Mouse (Mus musculus) kidney, postnatal 36 days (tissue): Measurements from ENCODE around the gene Atp7a.

Experiments
- DNase-seq, 2 experiments: peaks; one replicate each; pipeline ENCODE4 v3.0.0; 2021 to 2022; ENCODE audit warnings: mixed read lengths in 2 of 2

Gene Atp7a

DNA sequence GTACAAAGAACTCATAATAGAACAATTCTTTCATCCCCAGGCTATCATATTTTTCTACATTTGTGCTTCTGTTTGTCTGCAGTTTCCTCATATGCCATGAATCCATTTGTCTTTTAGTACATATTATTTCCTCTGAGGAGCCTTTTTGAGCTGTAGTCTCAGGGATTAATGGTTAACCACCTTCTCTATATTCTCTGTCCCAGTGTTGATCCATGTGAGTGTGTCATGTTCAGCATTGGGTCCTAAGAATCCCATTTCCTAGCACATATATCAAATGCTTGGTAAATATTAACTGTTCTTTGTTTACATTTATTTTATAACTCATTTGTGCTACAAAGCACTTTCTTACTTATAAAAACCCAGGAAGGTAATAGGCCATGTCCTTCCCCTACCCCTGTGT is 55.4 kb downstream of the Atp7a start:
- DNase-seq, result no peak

DNA sequence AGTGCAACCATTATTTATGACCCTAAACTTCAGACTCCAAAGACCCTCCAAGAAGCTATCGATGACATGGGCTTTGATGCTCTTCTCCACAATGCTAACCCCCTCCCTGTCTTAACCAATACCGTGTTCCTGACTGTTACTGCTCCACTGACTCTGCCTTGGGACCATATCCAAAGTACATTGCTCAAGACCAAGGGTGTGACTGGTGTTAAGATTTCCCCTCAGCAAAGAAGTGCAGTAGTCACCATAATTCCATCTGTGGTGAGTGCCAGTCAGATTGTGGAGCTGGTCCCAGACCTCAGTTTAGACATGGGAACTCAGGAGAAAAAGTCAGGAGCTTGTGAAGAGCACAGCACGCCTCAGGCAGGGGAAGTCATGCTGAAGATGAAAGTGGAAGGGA is 58.1 kb downstream of the Atp7a start:
- DNase-seq, result peak; percentile 29 to 45

DNA sequence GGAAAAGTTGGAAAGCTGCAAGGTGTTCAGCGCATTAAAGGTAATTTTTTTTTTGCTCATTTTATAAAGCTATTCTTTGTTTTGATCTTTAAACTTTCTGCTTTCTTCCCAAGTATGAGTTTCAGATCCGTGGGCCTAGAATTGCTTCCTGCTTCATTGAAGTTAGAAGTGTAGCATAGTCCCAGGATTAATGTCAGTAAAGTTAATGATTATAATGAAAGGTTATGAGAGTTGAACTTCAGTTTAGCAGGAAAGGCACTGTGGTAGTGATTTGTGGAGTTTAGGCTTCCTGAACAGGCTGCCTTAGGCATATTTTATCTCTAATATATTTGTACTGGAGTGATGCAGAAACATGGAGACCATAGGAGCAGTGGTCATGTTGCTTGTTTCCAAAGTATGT is 58.5 kb downstream of the Atp7a start:
- DNase-seq, result peak in 1 of 2 experiments; percentile 17

DNA sequence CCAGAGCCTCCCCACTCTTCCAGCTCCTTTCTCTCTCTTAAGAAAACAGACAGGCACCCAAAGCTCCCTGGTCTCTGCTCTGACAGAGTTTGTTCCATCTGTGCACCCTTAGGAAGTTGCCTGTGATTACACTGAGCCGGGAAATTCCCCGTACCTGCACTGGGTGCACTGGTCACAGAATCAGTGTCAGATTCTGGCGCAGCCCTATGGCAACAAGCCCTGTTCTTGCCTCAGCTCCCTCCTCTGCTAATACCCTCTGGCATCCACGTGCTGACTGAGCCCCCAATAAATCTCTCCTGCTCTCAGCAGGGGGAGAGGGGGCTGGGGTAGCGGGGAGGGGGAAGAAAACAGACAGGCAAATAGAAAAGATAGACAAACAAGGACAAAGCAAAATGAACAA is 65.9 kb downstream of the Atp7a start:
- DNase-seq, result no peak

DNA sequence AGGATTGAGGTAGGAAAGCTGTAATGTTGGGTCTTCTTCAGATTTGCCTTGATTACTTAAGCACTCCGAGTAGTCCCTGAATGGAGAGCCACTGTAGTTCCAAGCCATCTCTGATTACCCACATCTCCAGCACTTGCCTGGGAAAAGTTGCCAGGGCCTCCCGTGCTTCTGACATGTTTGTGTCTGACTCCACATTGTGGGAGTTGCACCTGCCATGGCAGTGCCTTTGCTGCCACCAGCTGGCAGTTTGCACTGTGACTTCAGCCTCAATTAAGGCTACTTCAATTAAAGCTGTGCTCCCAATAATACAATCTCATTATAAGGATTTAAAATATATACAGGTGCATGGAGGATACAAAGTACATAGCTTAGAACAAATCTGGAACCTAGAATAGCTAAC is 78.4 kb downstream of the Atp7a start:
- peak; percentile 68 to 79 for DNase-seq

DNA sequence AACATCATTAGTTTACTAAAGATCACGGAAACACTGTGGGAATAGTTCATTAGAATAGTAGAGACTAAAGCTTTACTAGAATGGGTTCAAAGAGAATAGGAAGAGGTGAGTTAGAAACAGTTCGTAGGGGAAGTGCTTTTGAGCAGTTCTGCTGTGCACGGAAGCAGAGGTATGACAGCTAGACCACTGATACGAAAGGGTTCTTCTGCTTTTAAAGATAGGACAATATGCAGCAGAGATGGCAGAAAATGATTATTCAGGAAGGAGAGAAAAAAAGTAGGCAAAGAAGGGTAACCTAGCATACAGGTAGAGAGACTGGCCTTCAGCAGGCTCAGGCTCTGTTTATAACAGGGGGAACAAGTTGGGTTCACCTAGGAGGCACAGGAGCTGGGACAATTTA is 86.8 kb downstream of the Atp7a start:
- DNase-seq, result no peak

DNA sequence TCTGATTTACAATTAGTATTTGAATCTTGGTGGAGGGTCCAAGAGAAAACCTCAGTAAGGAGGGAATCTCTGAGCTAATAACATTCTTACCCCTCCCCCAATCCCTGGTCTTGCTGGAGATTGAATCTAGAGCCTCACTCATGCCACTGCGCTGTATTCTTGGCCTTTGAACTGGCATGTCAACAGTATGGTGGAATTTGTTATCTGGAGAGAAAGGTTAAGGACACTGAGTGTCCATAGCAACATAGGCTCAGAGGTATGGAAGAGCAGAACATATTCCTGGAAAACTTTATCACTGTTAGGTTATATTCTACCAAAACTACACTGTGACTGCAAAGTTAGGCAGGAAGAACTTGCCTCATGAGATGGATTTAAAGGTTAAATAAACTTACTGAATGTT is 87.6 kb downstream of the Atp7a start:
- no peak for DNase-seq

DNA sequence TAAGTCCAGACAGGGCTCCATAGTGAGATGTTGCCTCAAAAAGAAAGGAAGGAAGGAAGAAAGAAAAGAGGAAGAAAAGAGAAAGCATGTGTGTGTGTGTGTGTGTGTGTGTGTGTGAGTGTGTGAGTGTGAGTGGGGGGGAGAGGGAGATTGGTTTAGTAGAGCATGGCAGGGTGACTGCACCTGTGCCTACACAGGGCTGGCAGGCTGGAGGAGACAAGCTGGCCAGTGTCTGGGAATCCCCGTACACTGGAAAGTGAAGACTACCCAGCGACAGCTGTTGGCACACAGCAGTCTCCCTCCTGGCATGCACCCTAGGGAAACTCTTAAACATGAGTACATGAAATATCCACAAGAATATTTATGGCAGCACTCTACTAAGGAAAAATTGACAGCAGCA is 95.7 kb downstream of the Atp7a start:
- DNase-seq, result no peak

DNA sequence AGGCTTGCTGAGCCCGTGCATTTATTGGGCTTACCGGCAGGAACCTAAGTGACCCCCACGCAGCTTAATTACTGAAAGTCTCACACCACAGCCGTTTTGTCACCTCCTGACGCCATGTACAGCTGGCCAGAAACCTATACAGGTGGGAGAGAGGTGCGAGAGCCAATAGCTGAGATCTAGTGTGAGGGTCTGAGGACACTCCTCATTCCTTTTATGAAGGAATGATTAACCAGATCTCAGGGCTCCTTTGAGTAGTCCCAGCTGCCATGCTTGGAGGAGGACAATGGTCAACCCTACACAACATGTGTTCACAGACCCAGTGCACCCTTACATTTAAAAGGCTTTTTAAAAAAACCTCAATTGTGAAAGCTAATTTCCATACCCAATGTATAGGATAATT is 101.2 kb downstream of the Atp7a start:
- DNase-seq, result no peak

DNA sequence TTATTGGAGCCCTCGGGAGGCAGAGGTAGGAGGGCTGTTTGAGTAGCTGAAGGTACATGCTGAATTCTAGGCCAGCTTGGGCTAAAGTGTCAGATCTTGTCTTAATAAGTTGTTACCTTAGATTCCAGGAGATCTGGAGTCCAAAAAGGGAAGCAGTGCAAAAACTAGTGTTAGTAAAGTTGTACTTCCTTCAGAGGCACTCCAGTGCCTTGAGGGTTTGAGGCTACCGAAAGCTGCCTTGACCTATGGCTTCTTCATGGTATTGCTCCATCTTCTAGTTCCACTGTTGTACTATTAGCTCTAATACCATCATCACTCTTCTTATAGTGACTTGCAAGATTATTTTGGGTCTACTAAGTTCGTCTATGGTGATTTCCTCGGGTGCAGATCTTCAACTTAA is 102.8 kb downstream of the Atp7a start:
- no peak for DNase-seq

DNA sequence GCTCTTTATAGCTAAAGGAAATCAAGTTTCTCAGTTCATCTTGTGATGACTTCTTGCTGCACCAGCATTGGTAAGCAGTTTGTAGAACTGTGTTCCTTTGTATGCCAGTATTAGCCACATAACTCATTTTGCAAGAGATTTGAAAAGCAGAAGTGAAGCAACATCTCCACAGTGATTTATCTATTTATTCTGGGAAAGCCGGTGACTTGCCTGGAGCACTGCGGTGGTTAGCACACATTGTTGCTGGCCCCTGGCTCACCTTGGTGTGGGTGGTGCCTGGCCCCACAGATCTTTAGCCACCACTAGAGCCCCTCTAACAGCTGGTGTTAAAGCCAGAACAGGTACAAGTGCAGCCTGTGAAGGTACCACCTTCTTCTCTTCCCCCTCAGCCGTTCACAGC is 107.8 kb downstream of the Atp7a start:
- no peak for DNase-seq

DNA sequence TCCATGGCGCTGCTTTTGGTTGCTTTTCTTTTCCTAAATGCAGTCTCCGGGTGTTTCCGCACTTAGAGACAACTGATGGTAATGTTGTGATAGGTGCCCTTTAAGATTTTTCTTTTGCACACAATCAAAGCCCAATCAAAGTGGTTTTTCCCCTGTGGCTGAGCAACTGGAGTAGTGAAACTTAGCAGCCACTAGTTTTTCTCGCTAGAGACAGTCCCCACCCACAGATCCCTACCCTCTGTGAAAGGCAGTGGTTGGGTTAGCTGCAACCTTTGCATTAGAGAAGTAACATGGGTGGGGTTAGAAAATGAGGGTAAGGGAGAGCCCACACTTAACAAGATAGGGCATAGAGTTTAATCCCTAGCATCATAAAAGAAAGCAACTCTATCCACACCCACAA is 108.4 kb downstream of the Atp7a start:
- DNase-seq, result no peak

DNA sequence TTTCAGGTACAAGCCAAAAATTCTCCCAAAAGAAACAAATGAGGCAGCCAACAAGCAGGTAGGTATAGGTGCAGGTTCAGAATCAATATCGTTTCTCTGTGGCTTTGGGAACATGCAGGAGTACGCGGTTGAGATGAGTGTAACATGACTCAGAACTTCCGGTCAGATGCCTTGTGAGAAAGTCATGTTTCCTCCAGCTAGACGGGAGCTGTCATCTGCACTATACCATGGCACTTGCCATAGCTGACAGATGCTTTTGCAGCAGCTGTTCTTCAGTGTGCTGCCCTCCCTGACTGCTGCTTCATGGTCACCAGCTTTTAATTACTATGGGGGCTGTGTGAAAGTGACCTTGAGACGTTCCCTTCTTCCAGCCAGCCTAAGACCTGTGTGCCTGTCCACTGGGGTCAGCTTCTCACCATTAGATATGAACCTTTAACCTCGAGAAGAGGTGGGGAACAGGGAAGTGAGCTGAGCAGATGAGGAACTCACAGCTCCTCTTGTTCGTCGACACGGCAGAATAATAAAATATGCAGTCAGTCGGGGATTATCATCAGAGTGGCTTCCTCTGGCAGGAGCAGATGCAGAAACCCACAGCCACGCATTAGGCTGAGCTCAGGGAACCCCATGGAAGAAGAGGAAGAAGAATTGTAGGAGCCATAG is 109.0 kb downstream of the Atp7a start:
- peak in 1 of 2 experiments; percentile 2 for DNase-seq

DNA sequence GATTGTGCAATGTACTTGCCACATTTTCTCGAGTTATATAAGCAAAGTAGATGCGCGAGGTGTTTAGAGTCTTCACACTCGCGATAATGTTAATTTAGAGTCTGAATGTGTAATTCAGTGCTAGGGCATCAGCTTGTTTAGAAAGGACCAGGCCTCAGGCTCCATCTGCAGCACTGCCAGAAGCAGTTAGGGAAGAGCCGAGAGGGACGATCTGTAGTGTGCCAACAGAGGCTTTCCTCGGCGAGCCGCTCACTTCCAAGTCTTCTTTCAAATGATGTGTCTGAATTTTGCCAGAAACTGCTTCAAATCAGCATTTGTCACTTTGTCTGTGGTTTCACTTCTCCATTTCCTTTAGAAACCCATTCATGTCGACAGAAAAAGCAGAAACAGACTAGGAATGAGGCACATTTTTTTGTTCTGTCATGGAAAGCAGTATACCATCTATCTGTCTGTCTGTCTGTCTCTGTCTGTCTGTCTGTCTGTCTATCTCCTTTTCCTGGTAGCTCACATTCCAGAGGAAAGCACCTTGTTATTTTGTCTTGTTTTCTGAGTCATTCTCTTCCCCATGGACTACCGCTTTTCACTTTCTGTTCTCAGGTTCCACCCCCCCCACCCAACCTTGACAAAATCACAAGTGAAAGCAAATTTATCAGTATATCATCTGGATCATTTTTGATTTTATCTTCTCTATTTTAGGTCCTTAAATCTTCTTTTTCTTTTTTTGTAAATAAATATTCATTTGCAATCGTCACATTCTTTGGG is 112.4 kb downstream of the Atp7a start:
- DNase-seq, result no peak

DNA sequence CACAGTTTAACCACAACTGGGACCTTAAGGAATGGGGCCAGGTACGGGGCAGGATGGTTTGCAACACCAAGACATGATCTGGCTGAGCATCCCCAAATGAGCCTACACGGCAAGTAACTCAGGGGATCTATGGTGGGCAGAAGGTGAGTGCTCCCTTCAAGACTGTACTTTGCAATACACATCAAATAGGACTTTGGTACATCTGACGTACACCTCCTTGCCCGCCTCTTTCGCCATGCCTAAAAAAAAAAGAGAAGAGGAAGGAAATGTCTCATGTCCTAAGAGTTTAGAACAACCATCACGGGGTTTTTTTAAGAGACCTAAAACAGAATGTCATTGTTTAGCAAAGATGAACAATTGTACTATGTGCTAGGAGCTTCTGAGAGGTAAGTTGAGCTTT is 115.9 kb downstream of the Atp7a start, which contains the start of gene Tlr13:
Gene Tlr13 (plus strand): TSS at position 269 of the 400 bp plus-strand sequence.
- DNase-seq, result no peak

DNA sequence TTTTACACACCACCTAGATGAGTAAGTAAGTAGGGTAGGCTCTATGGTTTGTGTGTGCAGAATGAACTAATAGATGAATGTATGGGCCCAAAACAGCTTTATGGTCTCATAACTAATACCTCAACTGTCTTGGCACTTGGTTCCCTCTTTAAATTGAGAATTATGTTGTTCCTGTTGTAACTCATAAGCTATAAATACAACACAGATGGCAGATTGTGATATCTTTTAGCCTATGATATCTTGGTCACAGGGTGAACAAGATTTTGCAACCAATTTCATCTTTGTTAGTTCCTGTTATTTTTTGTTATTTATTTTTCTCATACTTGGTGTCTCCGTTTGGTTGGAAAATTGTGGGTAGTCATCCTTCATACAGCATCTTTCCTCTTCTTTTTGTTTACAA is 121.1 kb downstream of the Atp7a start:
- no peak for DNase-seq

DNA sequence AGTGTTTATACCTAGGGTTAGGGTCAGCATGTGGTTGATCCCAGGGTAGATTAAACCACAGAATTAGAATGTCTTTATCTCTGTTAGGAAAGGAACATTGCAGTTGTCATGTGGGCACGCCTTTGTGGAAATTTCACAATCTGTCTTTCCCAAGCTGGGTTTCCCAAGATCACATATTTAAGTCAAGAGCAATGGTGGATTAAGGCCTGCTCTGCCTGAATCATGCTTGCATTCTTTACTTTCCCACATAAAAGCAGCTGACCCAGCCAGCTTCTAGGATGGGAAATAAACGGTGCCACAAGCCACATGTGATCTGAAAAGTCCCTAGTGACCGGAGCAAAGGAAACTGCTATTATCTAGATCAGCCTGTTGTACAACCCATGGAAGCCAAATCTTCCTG is 122.4 kb downstream of the Atp7a start:
- no peak for DNase-seq

DNA sequence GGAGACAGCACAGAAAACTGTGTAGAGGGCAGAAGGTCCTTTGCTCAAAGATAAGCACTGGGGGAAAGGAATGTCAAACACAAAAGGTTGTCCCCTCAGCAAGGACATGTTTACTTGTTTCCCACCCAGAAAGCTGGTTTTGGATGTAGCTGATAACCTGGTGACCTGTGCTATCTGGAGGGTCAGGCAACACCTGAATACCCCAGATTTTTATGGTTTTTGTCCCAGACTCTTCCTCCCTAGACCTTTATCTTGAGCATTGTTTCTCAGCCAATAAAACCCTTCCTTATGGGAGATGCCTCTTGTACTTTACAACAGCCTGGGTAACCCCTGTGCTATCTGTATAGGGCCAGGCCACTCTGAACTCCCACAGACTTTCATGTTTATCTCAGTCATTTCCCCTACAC is 127.1 kb downstream of the Atp7a start:
- DNase-seq, result no peak

DNA sequence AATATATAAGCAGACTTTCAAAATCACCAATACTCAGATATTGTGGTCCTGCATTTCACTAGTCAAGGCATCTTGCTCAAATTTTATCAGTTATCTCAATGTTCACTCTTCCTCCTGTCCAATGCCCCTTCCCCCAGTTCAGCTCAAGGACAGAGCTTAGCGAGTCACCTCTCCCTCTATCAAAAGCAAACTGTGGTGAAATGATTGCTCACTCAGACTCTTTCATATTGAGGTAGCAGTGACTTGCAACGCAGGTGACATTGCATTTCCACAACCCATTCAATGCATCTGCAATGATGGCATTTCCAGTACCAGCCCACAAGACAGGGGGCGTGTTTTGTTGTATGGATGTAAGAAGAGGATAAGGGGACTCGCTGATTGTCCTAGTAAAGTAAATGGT is 128.8 kb downstream of the Atp7a start:
- DNase-seq, result no peak

DNA sequence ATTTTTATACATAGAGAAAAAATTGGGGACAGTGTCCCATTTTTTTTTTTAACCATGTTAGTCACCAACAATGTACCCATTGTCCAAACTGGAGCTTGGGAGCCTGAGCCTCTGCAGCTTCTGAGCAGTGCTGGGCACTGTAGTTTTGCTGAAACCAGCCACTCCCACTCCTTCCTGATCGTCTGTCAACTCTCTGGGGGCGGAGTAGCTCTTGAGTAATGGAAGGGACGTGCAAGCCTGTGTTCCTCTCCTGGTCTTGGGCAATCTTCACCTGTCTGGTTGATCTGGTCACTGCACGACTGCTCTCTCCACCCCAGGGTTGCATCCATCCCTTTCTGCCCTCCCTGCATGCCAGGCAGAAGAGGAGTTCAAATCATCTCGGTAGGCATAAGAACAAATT is 136.9 kb downstream of the Atp7a start:
- no peak for DNase-seq

DNA sequence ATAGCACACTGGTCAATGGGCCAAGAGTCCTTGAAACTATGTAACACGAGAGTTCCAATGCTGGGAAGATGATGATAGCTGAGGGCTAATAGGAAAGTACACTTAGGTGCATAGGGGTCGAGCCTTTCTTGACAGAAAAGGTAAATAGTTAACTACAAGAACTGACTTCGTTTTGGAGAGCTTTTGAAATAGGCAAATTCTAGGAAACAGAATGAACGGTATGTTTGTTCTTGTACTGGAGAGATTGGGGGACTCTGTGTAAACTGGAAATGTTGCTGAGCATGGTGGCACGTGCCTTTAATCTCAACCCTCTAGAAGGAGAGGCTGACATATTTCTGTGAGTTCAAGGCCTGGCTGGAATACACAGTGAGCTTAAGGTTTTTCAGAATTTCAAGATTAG is 137.5 kb downstream of the Atp7a start:
- no peak for DNase-seq

DNA sequence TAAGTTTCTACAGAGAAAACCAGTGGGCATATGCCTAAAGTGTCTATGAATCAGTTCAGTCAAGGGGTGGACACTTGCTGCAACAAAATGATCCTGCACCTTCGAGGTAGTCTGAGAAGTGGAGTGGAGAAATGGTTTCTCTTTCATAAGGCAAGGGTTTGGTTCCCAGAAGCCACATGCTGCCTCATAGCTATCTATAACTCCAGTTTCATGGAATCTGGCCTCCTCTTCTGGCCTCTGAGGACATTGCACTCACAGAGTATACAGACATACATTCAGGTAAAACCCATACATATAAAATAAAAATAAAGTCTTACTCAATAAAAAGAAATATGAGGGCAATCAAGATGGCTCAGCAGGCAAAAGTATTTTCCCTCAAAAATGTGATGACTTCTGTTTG is 138.0 kb downstream of the Atp7a start:
- DNase-seq, result no peak

DNA sequence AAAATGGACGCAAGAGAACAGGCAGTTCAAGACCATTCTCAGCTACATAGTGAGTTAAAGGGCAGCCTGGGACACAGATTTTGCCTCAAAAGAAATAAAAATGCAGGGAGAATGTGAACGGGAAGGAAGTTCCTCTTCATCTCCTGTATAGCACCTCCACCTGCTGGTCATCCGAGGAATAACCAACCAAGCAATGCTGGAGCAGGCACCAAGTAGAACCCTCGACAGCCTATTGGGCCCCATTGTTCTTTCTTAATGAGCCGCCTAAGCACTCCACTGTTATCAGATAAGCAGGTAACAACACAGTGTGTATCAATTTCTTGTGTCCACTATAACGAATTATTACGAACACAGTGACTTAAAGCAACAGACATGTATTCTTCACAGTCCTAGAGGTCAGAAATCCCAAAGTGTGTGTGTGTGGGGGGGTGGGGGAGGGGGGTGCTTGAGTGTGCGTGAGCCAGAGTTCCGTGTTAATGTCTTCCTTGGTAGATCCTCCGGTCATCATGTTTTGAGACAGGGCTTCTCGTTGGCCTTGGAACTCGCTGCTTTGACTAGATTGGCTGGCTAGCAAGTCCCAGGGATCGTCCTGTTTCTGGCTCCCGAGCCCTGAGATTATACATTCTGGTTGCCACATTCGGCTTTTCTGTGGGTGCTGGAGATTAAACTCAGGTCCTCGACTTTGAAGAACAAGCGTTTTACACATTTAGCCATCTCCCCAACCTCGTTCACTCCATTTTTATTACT is 144.2 kb downstream of the Atp7a start:
- DNase-seq, result peak; percentile 75 to 83

DNA sequence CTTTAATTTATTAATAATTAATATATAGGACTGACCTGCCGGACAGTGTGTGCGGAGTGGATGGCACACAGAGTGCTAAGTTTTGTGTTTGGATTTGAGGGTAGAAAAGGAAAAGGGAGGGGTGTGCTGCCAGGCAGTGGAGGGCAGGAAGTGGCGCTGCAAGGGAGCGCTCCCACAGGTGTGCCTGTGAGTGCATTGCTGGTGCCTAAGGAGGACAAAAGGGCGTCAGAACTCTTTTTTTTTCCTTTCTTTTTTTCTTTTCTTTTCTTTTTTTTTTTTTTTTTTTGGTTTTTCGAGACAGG is 144.7 kb downstream of the Atp7a start:
- peak in 1 of 2 experiments; percentile 11 for DNase-seq
